Mouse (Mus musculus) stomach, postnatal 0 days (tissue): Measurements from ENCODE around the gene Rab12. TPM values are rescaled to one million over a fixed set of nuclear protein-coding genes. Genes with fewer than 3 reads are reported as not detected.

Source experiments
- ATAC-seq: fragments of 200-750 bp; cut with Nextera tagmentation; 2 replicates; pipeline ENCODE4 v1.8.0; 2017; ENCODE audit not compliant: low FRiP score, low TSS enrichment
- DNase-seq: peaks from one replicate; pipeline ENCODE4 v3.0.0-alpha.2; 2016; ENCODE audit warnings: low spot score
- H3K27ac ChIP-seq: fragments of 300-500 bp; sonication (generic); replicated peaks from 2 replicates; pipeline ENCODE4 v1.5.1; 2014; ENCODE audit warnings: mild to moderate bottlenecking, control low read depth
- H3K27me3 ChIP-seq: fragments of 300-500 bp; sonication (generic); 2 replicates; pipeline ENCODE4 v1.6.1; 2014; ENCODE audit warnings: low read length; ENCODE audit not compliant: control insufficient read depth, insufficient read depth
- H3K36me3 ChIP-seq: fragments of 300-500 bp; sonication (generic); 2 replicates; pipeline ENCODE4 v1.6.1; 2014; ENCODE audit warnings: low read length, mixed read lengths; ENCODE audit not compliant: control insufficient read depth, insufficient read depth
- H3K4me1 ChIP-seq: fragments of 300-500 bp; sonication (generic); replicated peaks from 2 replicates; pipeline ENCODE4 v1.6.1; 2014; ENCODE audit warnings: antibody characterized with exemption; ENCODE audit not compliant: control insufficient read depth, insufficient read depth
- H3K4me2 ChIP-seq: fragments of 300-500 bp; sonication (generic); replicated peaks from 2 replicates; pipeline ENCODE4 v1.6.1; 2014; ENCODE audit warnings: low read depth, mild to moderate bottlenecking, control low read depth, moderate library complexity
- H3K4me3 ChIP-seq: fragments of 300-500 bp; sonication (generic); 2 replicates; pipeline ENCODE4 v1.5.1; 2014; ENCODE audit warnings: low read depth, low read length, control low read depth
- H3K9ac ChIP-seq: fragments of 300-500 bp; sonication (generic); 2 replicates; pipeline ENCODE4 v1.6.1; 2014; ENCODE audit warnings: mild to moderate bottlenecking, low read length, control low read depth, mixed read lengths
- H3K9me3 ChIP-seq: fragments of 300-500 bp; sonication (generic); 2 replicates; pipeline ENCODE4 v1.6.1; 2016; ENCODE audit warnings: low read length; ENCODE audit not compliant: control insufficient read depth
- CTCF ChIP-seq: IDR thresholded peaks from 2 replicates; pipeline ENCODE4 v1.5.1; 2016; ENCODE audit warnings: antibody characterized with exemption, low read depth, mild to moderate bottlenecking, moderate library complexity
- EP300 ChIP-seq: optimal IDR thresholded peaks from 2 replicates; pipeline ENCODE3; 2016; ENCODE audit warnings: antibody characterized with exemption
- WGBS: fragments of 180-500 bp; shearing (Covaris S2); extraction: QIAGEN DNeasy Blood & Tissue Kit; methylation state at CpG from one replicate; pipeline ENCODE4 v1.1.7; 2014; 5-methylcytosine and 5-hydroxymethylcytosine counted together
- polyA plus RNA-seq: library from polyadenylated mRNA; unstranded; fragments of >200 nt; fragmentation: Nextera tagmentation; extraction: Ambion mirVana; gene quantifications from 2 replicates; pipeline ENCODE4 v1.2.1, GENCODE M21; 2015

Rab12 gene
- polyA plus RNA-seq: 24.5 and 25.4 TPM in 2 replicates

- 9% methylated on average over 37 of the region's 71 CpGs for WGBS
- ATAC-seq (peak; percentile 94), DNase-seq (peak; percentile 89)
- peaks cover 3% of the 10 kb centered on the region; the same call in 1 of the 2 replicates for H3K4me1 ChIP-seq
- peak within 1 kb of the TSS; percentile 96 for H3K9ac ChIP-seq
- peak within 1 kb of the TSS; percentile 69 for H3K27ac ChIP-seq
- H3K27me3 ChIP-seq: no peaks in the 10 kb centered on the region
- H3K4me2 ChIP-seq: peak within 1 kb of the TSS; percentile 79
- no peaks in the 10 kb centered on the region for H3K9me3 ChIP-seq
- peak within 1 kb of the TSS; percentile 95 for H3K4me3 ChIP-seq
- peak; percentile 93 for TF ChIP-seq CTCF
- TF ChIP-seq EP300: no peak
- no peaks in the 10 kb centered on the region for H3K36me3 ChIP-seq
These were observed at the start of gene Rab12 for GRCm38 (mm10) chr17:66519554-66520553. Gene Rab12 (minus strand): TSS chr17:66519729.

GRCm38 (mm10) chr17:66564213-66564612, 44.7 kb upstream of the Rab12 start:
- ATAC-seq (no peak), DNase-seq (no peak)
- no peak overlapping the region for H3K9ac ChIP-seq
- no peaks in the 10 kb centered on the region for H3K9me3 ChIP-seq
- H3K27me3 ChIP-seq: no peaks in the 10 kb centered on the region
- no peak overlapping the region for H3K4me3 ChIP-seq
- TF ChIP-seq CTCF (no peak), EP300 (no peak)
- no peaks in the 10 kb centered on the region for H3K36me3 ChIP-seq
- 49% methylated on average over 7 of the region's 7 CpGs for WGBS
- H3K4me2 ChIP-seq: no peak overlapping the region
- H3K27ac ChIP-seq: no peak overlapping the region
- H3K4me1 ChIP-seq: no peaks in the 10 kb centered on the region

DNA sequence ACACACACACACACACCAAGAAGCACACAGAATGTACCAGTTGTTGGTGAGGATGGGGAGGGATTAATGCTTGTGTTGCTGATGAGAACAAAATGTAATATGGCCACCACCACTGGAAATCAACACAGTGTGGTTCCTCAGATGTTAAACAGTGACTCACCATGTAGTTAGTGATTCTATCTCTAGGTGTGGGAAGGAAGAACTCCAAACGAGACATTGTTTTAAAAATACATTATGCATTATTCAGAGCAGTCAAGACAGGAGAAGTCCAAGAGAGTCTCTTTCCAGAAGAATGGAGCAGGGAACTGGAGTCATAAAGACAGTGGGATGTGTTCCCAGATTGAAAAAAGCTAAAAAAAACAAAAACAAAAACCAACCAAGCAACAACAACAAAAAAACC, 44.0 kb upstream of the Rab12 start:
- 60% methylated on average over 1 of the region's 1 CpGs for WGBS
- no peaks in the 10 kb centered on the region for H3K4me1 ChIP-seq
- no peak for DNase-seq
- no peaks in the 10 kb centered on the region for H3K36me3 ChIP-seq
- no peak overlapping the region for H3K4me3 ChIP-seq
- no peak overlapping the region for H3K27ac ChIP-seq
- H3K9ac ChIP-seq: no peak overlapping the region
- H3K9me3 ChIP-seq: no peaks in the 10 kb centered on the region
- TF ChIP-seq EP300 (no peak), CTCF (no peak)
- no peak for ATAC-seq
- H3K4me2 ChIP-seq: no peak overlapping the region
- H3K27me3 ChIP-seq: no peaks in the 10 kb centered on the region

DNA sequence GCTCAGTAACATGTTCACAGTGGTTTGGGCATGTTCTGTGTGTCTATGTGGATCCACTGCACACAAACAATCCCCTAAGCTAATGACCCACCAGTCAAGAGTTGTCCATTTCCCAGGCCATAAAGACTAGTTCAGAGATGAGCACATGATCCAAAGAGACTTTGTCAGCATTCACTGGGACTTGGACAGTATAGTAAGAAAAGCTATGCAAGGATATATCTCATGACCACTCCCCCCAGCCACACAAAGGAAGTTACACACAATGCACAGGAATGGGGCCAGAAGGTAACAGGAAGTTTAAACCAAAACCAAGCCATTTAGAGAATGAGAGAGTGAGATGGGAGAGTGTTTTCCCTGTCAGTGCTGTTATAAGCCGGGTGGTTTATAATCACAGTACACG, 41.9 kb upstream of the Rab12 start:
- no peak for DNase-seq
- H3K9me3 ChIP-seq: no peaks in the 10 kb centered on the region
- H3K27me3 ChIP-seq: no peaks in the 10 kb centered on the region
- TF ChIP-seq CTCF (no peak), EP300 (no peak)
- H3K36me3 ChIP-seq: no peaks in the 10 kb centered on the region
- no peaks in the 10 kb centered on the region for H3K4me1 ChIP-seq
- 43% methylated on average over 2 of the region's 2 CpGs for WGBS
- no peak overlapping the region for H3K9ac ChIP-seq
- no peak overlapping the region for H3K4me3 ChIP-seq
- ATAC-seq: no peak
- H3K4me2 ChIP-seq: no peak overlapping the region
- no peak overlapping the region for H3K27ac ChIP-seq

DNA sequence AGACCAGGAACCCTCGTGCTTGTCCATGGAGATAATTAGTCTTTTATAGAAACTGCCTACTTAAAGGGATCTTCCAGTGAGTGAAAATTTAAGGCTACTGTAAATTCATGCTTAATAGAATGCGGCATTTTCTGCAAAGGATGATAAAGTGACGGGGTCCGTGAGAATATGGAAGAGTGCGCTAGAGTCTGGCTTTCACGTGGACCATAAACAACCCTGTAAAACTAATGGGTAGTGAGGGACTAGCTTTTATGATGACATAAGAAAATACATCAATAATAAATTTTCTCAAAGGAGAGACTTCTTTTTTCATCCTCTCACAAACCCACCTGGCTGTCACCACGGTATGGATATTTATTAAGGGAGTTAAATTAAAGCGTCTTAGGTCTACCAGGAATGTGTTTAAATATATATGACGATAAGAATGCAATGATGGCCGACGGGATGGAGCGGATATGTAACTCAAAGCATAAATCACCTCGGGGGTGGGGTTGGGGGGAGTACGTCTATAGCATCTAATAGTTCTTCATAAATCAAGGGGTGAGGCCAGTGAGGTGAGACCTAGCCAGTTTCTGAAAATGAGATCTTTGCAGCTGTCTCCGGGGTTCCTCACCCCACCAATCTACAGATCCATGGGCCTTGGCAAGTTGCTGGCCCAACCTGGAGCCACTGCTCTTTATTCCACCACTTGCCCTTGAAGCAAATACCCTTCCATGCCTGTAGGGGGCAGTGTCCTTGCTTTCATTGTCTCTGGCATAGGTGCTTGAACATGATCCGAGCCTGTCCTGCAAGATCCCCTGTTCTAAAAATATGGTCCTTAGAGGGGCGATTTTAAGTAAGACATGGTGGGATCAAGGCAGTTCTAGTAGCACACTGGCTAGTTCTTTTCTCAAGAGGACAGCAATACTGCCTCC, 39.1 kb upstream of the Rab12 start:
- H3K27ac ChIP-seq: no peak overlapping the region
- TF ChIP-seq CTCF: peak; percentile 48
- TF ChIP-seq EP300: no peak
- 75% methylated on average over 17 of the region's 17 CpGs for WGBS
- H3K36me3 ChIP-seq: no peaks in the 10 kb centered on the region
- no peaks in the 10 kb centered on the region for H3K27me3 ChIP-seq
- H3K4me1 ChIP-seq: no peaks in the 10 kb centered on the region
- no peaks in the 10 kb centered on the region for H3K9me3 ChIP-seq
- DNase-seq (no peak), ATAC-seq (no peak)
- H3K4me3 ChIP-seq: no peak overlapping the region
- no peak overlapping the region for H3K4me2 ChIP-seq
- H3K9ac ChIP-seq: no peak overlapping the region
